Mouse (Mus musculus) cortical plate, adult 2 months (tissue): ENCODE data around the gene Mmp17.

Experiments
- CTCF ChIP-seq: fragments of 200-500 bp; IDR thresholded peaks from 2 replicates; pipeline ENCODE4 v1.5.1; 2011; ENCODE audit warnings: mild to moderate bottlenecking, control low read depth, low read length; ENCODE audit not compliant: insufficient read depth; ENCODE audit errors: extremely low read depth
- POLR2A ChIP-seq: fragments of 200-500 bp; IDR thresholded peaks from 2 replicates; pipeline ENCODE4 v1.6.1; 2011; ENCODE audit warnings: mild to moderate bottlenecking, low read length, control low read depth; ENCODE audit not compliant: insufficient read depth; ENCODE audit errors: extremely low read depth

DNA sequence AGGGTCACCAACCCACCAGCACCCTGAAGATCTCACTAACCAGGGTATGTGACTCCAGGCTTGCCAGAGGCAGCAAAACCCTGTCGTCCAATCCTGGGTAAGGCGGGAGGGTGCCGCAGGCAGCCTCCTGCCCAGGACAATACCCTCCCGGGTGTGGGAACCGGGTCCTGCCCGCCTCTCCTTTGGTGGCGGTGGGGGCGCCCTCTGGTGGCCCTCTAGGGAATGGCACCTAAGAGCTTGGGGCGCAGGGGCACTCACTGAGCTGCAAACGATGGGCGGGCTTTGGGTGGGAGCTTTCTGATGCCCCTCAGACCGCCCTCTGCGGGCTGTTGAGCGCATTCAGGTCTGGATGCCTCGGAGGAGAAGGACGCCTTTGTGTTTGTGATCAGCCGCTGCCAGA is 2.0 kb downstream of the Mmp17 start:
- TF ChIP-seq CTCF = peak; percentile 54
- TF ChIP-seq POLR2A = 0 out of 2 replicates have a peak, but pooled peaks have one; percentile 17
